Mouse (Mus musculus): ENCODE data around the gene Btg2. TPM values are rescaled to one million over a fixed set of nuclear protein-coding genes. Genes with fewer than 3 reads are reported as not detected.

Gene Btg2
- polyA plus RNA-seq, 1 experiment from 2014 or later: 41.0 TPM

Other genes starting within 250 kb of the Btg2 start
- gene Optc, start 171.1 kb downstream of the Btg2 start, polyA plus RNA-seq (2015; fragmentation: Nextera tagmentation; extraction: Ambion mirVana): 1.2 TPM in 2 replicates
- 2.3 and 2.8 TPM in 2 replicates for gene Prelp, start 157.7 kb downstream of the Btg2 start, polyA plus RNA-seq (2015; fragmentation: Nextera tagmentation; extraction: Ambion mirVana)
- gene Fmod, start 41.9 kb downstream of the Btg2 start, polyA plus RNA-seq (2015; fragmentation: Nextera tagmentation; extraction: Ambion mirVana): 8.5 and 9.2 TPM in 2 replicates
- not detected in 2 replicates for gene Chit1, start 32.1 kb upstream of the Btg2 start, polyA plus RNA-seq (2015; fragmentation: Nextera tagmentation; extraction: Ambion mirVana)
- 0.44 and 0.58 TPM in 2 replicates for gene Chil1, start 103.1 kb upstream of the Btg2 start, polyA plus RNA-seq (2015; fragmentation: Nextera tagmentation; extraction: Ambion mirVana)
- 0.15 and 0.52 TPM in 2 replicates for gene Mybph, start 114.3 kb upstream of the Btg2 start, polyA plus RNA-seq (2015; fragmentation: Nextera tagmentation; extraction: Ambion mirVana)
- gene Adora1, start 156.3 kb upstream of the Btg2 start, polyA plus RNA-seq (2015; fragmentation: Nextera tagmentation; extraction: Ambion mirVana): 4.0 and 8.3 TPM in 2 replicates
- 0.54 and 1.1 TPM in 2 replicates for gene Myog, start 210.9 kb upstream of the Btg2 start, polyA plus RNA-seq (2015; fragmentation: Nextera tagmentation; extraction: Ambion mirVana)

Data from intestine, embryonic 15.5 days (tissue).